Mouse (Mus musculus): Measurements from ENCODE around the gene Gimap4. TPM values are rescaled to one million over a fixed set of nuclear protein-coding genes. Genes with fewer than 3 reads are reported as not detected.

Gimap4 gene
- polyA plus RNA-seq (2015; fragmentation: Nextera tagmentation; extraction: Ambion mirVana), result 23.5 and 27.1 TPM in 2 replicates

- H3K4me2 ChIP-seq, result peak within 1 kb of the TSS; percentile 21
- no peaks in the 10 kb centered on the region for H3K27me3 ChIP-seq
- peak within 1 kb of the TSS; percentile 28 for H3K4me3 ChIP-seq
- no peak within 1 kb of the TSS for H3K9ac ChIP-seq
- H3K27ac ChIP-seq, result peak within 1 kb of the TSS; percentile 72
- H3K36me3 ChIP-seq, result no peaks in the 10 kb centered on the region
- no peak for ATAC-seq (replicated peaks; ENCODE audit: insufficient number of reproducible peaks, insufficient read depth, low FRiP score, low read depth)
- 63% methylated on average over 5 of the region's 5 CpGs for WGBS
- H3K4me1 ChIP-seq (replicated peaks), result 0 out of 2 replicates have a peak, but pooled peaks cover 4% of the 10 kb centered on the region
- no peaks in the 10 kb centered on the region for H3K9me3 ChIP-seq (replicated peaks)
Observed at GRCm38 (mm10) chr6:48684319-48684718, at the start of gene Gimap4. Gimap4 (plus strand) TSS chr6:48684549.

DNA sequence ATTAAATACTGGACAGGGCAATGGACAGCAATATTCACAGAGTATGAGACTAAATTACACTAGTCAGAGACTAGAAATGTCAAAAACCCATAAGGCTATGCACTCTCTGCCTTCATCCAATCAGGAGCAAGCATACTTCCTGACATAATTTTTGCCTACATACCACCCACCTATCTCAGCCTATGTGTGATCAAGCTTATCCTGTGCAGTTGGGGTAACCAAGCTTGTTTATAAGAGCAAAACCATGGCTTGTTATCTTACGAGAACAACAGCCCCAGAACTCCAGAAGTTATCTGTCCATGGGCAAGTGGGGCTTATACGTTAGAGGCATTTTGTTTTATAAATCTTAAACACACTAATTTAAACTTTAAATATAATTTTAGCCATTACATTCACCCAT lies 49.2 kb upstream of the Gimap4 start:
- Histone ChIP-seq H3K27me3 (peaks cover 4% of the 10 kb centered on the region; the same call in 1 of the 2 replicates), H3K36me3 (no peaks in the 10 kb centered on the region), H3K9ac (no peak overlapping the region), H3K4me1 (replicated peaks) (peaks cover 10% of the 10 kb centered on the region), H3K27ac (no peak overlapping the region), H3K9me3 (replicated peaks) (no peaks in the 10 kb centered on the region), H3K4me2 (no peak overlapping the region), H3K4me3 (no peak overlapping the region)
- WGBS, result 77% methylated on average over 2 of the region's 2 CpGs
- no peak for ATAC-seq (replicated peaks; ENCODE audit: insufficient number of reproducible peaks, insufficient read depth, low FRiP score, low read depth)

DNA sequence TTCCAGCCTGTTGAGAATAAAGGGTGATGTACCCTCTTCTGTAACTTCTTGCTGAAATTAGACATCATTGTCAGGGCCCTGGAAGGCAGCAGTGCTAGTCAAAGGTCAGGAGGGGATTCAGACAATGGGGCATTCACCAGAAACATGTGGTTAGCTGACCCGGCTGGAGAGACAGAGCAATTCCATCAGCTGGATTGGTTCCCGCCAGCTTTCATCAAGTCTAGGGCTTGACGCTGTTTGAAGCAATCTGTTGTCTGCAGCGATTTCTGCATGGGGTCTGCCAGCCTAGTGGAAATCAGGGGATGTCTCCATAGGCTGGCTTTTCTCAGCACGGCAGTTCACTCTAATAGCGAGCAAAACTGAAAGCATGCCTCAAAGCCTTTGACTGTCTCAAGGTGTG lies 47.8 kb upstream of the Gimap4 start:
- ATAC-seq (replicated peaks; ENCODE audit: insufficient number of reproducible peaks, insufficient read depth, low FRiP score, low read depth), result no peak
- H3K27me3 ChIP-seq, result no peaks in the 10 kb centered on the region
- no peaks in the 10 kb centered on the region for H3K36me3 ChIP-seq
- H3K4me1 ChIP-seq (replicated peaks), result peaks cover 10% of the 10 kb centered on the region
- 36% methylated on average over 6 of the region's 6 CpGs for WGBS
- H3K27ac ChIP-seq, result no peak overlapping the region
- H3K9ac ChIP-seq, result no peak overlapping the region
- H3K4me2 ChIP-seq, result no peak overlapping the region
- no peaks in the 10 kb centered on the region for H3K9me3 ChIP-seq (replicated peaks)
- no peak overlapping the region for H3K4me3 ChIP-seq

DNA sequence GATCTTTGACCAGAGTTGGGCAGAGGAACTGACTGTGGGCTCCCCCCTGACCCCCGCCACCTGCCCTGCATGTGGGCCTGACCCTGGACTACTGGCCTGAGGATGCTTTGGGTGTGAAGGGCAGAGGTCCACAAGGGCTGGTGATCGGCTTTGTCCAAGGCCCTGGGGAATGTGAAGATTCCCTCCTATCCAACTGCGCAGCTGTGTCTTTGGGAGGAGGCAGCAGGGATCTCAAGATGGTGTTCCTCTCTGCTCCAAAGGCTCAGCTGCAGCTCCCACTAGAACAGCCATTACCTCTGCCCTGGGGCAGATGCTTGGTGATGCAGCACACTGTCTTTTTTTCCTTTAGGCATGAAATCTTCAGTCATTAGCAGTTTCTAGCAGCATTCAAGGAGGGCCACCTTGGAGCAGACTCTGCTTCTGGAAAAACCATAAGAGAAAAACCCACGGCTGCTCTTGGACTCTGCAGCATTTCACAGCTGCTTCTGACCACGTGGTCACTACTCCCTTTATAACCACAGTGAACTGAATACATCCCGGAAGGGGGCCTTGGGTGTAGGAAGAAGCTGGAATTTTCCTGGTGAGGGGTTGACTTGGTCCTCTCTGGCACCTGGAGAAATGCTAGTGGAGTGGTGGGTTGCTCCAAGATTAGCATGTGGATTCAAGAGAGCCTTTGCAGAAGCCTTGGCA lies 46.4 kb upstream of the Gimap4 start:
- Histone ChIP-seq H3K27me3 (no peaks in the 10 kb centered on the region), H3K36me3 (no peaks in the 10 kb centered on the region), H3K4me2 (no peak overlapping the region), H3K27ac (no peak overlapping the region), H3K4me1 (replicated peaks) (peaks cover 10% of the 10 kb centered on the region), H3K9me3 (replicated peaks) (no peaks in the 10 kb centered on the region), H3K4me3 (no peak overlapping the region), H3K9ac (no peak overlapping the region)
- 61% methylated on average over 6 of the region's 6 CpGs for WGBS
- ATAC-seq (replicated peaks; ENCODE audit: insufficient number of reproducible peaks, insufficient read depth, low FRiP score, low read depth), result no peak

DNA sequence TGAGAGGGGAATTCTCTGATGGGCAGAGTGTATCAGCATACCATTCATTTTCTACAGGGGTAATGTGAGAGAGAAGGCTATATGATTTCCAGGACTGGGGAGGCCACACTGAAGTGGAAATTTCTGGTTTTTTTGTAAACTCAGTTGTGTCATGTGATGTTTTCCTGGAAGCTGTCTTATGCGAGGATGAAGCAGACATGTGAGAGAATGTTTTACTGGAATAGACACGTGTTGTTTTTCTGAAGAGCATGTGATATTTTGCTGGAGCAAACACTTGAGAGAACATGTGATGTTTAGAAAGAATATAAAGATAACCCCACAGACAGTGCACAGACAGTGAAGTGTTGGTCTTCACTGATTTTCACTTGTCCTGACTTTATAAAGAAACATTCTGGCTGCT lies 45.8 kb upstream of the Gimap4 start:
- Histone ChIP-seq H3K36me3 (no peaks in the 10 kb centered on the region), H3K9me3 (replicated peaks) (no peaks in the 10 kb centered on the region), H3K27me3 (no peaks in the 10 kb centered on the region), H3K4me2 (no peak overlapping the region), H3K4me3 (no peak overlapping the region), H3K4me1 (replicated peaks) (peaks cover 10% of the 10 kb centered on the region), H3K9ac (no peak overlapping the region), H3K27ac (no peak overlapping the region)
- no peak for ATAC-seq (replicated peaks; ENCODE audit: insufficient number of reproducible peaks, insufficient read depth, low FRiP score, low read depth)
- 59% methylated on average over 2 of the region's 2 CpGs for WGBS

DNA sequence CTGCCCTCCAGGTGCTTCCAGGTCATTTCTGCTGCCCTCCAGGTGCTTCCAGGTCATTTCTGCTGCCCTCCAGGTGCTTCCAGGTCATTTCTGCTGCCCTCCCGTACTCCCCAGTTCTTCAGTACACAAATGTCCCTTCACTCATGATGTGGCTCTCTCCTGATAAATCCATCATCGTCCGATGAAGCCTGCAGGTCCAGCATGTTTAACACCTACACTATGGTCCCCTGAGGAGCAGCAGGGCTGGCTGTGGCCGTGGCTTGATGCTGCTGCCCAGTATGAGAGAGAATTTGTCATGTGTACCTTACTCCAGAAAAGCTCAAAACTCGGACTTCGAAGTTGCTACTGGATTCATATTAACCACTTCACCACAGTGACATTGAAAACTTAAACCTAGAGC lies 43.0 kb upstream of the Gimap4 start:
- Histone ChIP-seq H3K27me3 (no peaks in the 10 kb centered on the region), H3K36me3 (no peaks in the 10 kb centered on the region), H3K4me1 (replicated peaks) (peaks cover 12% of the 10 kb centered on the region), H3K27ac (no peak overlapping the region), H3K9ac (no peak overlapping the region), H3K4me3 (no peak overlapping the region), H3K9me3 (replicated peaks) (no peaks in the 10 kb centered on the region), H3K4me2 (no peak overlapping the region)
- WGBS, result 64% methylated on average over 6 of the region's 6 CpGs
- no peak for ATAC-seq (replicated peaks; ENCODE audit: insufficient number of reproducible peaks, insufficient read depth, low FRiP score, low read depth)

DNA sequence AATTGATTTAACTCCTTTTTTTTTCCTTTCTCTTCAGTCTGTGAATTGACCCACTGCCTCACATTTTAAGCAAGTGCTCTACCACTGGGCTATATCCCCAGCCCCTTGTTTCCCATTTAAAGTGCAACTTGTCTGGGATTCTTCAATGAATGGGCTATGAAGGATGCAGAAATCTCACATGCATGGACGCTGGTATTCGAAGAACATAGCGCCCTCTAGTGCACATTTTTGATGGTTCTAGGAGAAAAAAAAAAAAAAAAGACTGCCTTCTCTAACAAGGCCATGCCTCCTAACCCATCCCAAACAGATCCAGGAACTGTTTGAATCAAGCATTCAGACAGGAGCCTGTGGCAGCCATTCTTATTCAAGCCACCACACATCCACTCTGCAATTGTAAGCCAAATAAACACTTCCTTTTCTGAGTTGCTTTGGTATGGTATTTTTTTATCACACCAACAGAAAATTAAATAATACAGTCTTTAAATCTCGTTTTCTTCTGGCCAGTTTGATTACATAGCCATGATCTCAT lies 41.5 kb upstream of the Gimap4 start:
- peaks cover 3% of the 10 kb centered on the region; the same call in 1 of the 2 replicates for H3K4me1 ChIP-seq (replicated peaks)
- H3K27me3 ChIP-seq, result no peaks in the 10 kb centered on the region
- no peak overlapping the region for H3K4me2 ChIP-seq
- no peak overlapping the region for H3K27ac ChIP-seq
- no peak for ATAC-seq (replicated peaks; ENCODE audit: insufficient number of reproducible peaks, insufficient read depth, low FRiP score, low read depth)
- H3K36me3 ChIP-seq, result no peaks in the 10 kb centered on the region
- no peaks in the 10 kb centered on the region for H3K9me3 ChIP-seq (replicated peaks)
- no peak overlapping the region for H3K4me3 ChIP-seq
- H3K9ac ChIP-seq, result no peak overlapping the region
- 18% methylated on average over 4 of the region's 4 CpGs for WGBS

DNA sequence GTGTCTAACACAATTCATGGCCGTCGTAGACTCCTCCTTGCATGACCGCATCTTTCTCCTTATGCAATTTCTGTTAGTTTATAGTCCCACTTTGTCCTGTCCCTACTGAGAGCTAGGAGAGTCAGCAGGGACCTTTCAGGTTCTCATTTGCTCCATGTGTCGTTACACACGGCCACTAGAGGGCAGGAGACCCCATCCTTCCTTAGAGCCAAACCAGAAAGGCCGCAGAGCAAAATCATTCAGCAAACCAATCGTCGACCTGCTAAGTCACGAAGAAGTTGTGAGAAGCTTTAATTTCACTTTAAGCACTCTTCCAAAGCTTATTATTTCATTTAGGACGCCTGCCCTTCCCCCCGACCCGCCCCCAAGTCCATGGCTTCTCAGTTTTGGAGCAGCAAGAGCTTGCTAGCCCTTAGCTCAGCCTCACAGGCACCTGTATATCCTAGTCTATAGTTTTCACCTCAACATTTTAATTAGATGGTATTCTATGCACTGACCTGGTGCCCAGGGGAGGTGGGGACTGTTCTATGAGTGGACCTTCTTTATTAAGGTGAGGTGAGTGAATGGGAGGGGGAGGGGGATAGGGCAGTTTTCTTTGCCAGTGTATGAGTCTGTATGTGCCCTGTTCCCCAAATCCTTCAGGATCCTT lies 38.6 kb upstream of the Gimap4 start:
- 7% methylated on average over 12 of the region's 12 CpGs for WGBS
- no peaks in the 10 kb centered on the region for H3K27me3 ChIP-seq
- H3K4me2 ChIP-seq, result 0 out of 2 replicates have a peak overlapping the region, but pooled peaks have one; percentile 10
- no peak for ATAC-seq (replicated peaks; ENCODE audit: insufficient number of reproducible peaks, insufficient read depth, low FRiP score, low read depth)
- no peaks in the 10 kb centered on the region for H3K9me3 ChIP-seq (replicated peaks)
- H3K4me1 ChIP-seq (replicated peaks), result peaks cover 3% of the 10 kb centered on the region; the same call in 1 of the 2 replicates
- H3K36me3 ChIP-seq, result no peaks in the 10 kb centered on the region
- no peak overlapping the region for H3K4me3 ChIP-seq
- no peak overlapping the region for H3K27ac ChIP-seq
- no peak overlapping the region for H3K9ac ChIP-seq

DNA sequence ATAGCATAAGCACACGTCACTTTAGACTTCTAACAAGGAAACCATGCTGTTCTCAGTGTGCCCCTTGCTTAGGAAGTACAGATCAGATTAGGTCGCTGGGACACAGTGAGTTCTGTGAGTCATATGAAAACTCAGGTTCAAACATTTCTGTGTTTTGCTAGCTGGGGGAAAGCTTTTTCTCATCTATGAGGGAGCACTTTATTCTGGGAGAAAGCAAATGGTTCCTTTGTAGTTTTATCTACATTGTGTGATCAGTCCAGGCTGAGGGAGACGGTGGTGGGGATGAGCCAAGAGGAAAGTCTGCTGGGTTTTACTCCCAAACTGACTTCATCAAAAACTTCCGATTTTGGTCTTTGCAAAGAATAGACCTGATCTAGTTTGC lies 38.0 kb upstream of the Gimap4 start:
- H3K4me1 ChIP-seq (replicated peaks), result peaks cover 3% of the 10 kb centered on the region; the same call in 1 of the 2 replicates
- no peak overlapping the region for H3K4me2 ChIP-seq
- H3K9me3 ChIP-seq (replicated peaks), result no peaks in the 10 kb centered on the region
- WGBS, result 60% methylated on average over 4 of the region's 4 CpGs
- H3K4me3 ChIP-seq, result no peak overlapping the region
- no peak overlapping the region for H3K27ac ChIP-seq
- ATAC-seq (replicated peaks; ENCODE audit: insufficient number of reproducible peaks, insufficient read depth, low FRiP score, low read depth), result no peak
- H3K36me3 ChIP-seq, result no peaks in the 10 kb centered on the region
- no peaks in the 10 kb centered on the region for H3K27me3 ChIP-seq
- H3K9ac ChIP-seq, result no peak overlapping the region

DNA sequence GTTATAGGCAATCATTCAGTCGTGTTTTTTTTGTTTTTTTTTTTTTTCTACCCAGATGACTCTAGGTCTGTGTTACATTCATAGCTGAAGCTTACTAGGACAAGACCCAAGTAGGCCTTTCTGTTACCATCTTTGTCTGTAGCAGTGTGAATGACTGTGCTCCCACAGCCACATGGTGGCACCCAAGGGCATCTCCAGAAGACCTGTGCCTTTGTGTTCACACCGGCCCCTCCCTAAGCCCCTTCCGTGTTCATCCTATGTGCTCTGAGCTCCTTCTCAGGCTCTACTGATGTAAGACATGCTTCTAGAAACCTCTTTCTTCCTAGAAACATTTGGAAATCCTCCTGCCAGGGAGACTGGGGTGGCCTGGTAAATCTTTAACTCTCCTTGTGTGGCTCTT lies 37.4 kb upstream of the Gimap4 start, which contains the start of gene Gimap8:
Gimap8 (plus strand) TSS at position 240 of the 400 bp plus-strand sequence.
- no peak within 1 kb of the TSS for H3K9ac ChIP-seq
- peak within 1 kb of the TSS; percentile 43 for H3K4me2 ChIP-seq
- H3K36me3 ChIP-seq, result no peaks in the 10 kb centered on the region
- 26% methylated on average over 3 of the region's 3 CpGs for WGBS
- H3K4me3 ChIP-seq, result peak within 1 kb of the TSS; percentile 25; the same call in 1 of the 2 replicates
- no peak within 1 kb of the TSS for H3K27ac ChIP-seq
- peak; percentile 79; the same call in 1 of the 2 replicates for ATAC-seq (replicated peaks; ENCODE audit: insufficient number of reproducible peaks, insufficient read depth, low FRiP score, low read depth)
- no peaks in the 10 kb centered on the region for H3K27me3 ChIP-seq
- no peaks in the 10 kb centered on the region for H3K9me3 ChIP-seq (replicated peaks)
- peaks cover 3% of the 10 kb centered on the region; the same call in 1 of the 2 replicates for H3K4me1 ChIP-seq (replicated peaks)

DNA sequence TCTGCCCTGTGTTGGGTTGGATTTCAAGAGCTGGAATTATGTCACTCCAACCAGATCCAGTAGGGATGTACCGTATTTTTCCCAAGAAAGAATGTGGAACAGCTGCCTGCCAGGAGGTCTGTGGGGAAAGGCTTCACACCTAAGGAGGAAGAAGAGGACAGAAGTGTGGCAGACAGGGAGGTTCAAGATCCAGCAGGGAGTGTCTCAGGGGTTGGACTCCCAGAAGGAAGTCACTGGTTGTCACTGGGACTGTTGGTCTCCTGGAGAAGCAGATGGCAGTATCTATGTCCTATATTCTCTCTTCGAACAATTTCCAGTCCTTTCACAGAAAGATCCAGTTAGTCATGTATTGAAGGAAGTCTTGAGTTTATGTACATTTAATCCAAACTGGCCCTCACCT lies 36.7 kb upstream of the Gimap4 start:
- peak overlapping the region; percentile 25; the same call in 1 of the 2 replicates for H3K4me3 ChIP-seq
- H3K4me2 ChIP-seq, result peak overlapping the region; percentile 43
- WGBS, result 82% methylated on average over 2 of the region's 2 CpGs
- H3K4me1 ChIP-seq (replicated peaks), result peaks cover 3% of the 10 kb centered on the region; the same call in 1 of the 2 replicates
- no peak overlapping the region for H3K9ac ChIP-seq
- H3K9me3 ChIP-seq (replicated peaks), result no peaks in the 10 kb centered on the region
- no peaks in the 10 kb centered on the region for H3K27me3 ChIP-seq
- no peaks in the 10 kb centered on the region for H3K36me3 ChIP-seq
- no peak for ATAC-seq (replicated peaks; ENCODE audit: insufficient number of reproducible peaks, insufficient read depth, low FRiP score, low read depth)
- no peak overlapping the region for H3K27ac ChIP-seq

Measured in heart, embryonic 15.5 days (tissue).